ENCODE assay signal across 8 mouse cellular contexts in genomic region chr3:129970529-129971515, GRCm38 (mm10). TPM values are rescaled to one million over a fixed set of nuclear protein-coding genes. Genes with fewer than 3 reads are reported as not detected.
A peak's percentile ranks its signal among the peaks of the same experiment; 100 is the strongest.
DNase-seq lines count a peak whose midpoint lies in the region; TF ChIP-seq lines count a peak whose summit lies in the region.

No protein-coding gene starts in this region.

- no peaks in the 10 kb centered on the region for H3K36me3 ChIP-seq in megakaryocyte, embryonic 14.5 days (replicated peaks; ENCODE audit: low read length)

- intact Hi-C loops in left cerebral cortex, adult 2 months (cut with DNase I): no loop called here
- intact Hi-C loops in heart, postnatal 10 days (cut with DNase I): no loop called here

- no peak for DNase-seq in left cerebral cortex, adult 2 months (ENCODE audit: extremely low spot score in 1 of 2, low spot score in 2 of 2)
- no peak for DNase-seq in left cerebral cortex, adult 9 months (ENCODE audit: low spot score in 2 of 2)
- peak; percentile 40 for DNase-seq in embryo, embryonic 9.5 days (ENCODE audit: extremely low spot score)
- peak; percentile 30 to 39 for DNase-seq in heart, postnatal 10 days
- DNase-seq in layer of hippocampus, adult 8-10 months (ENCODE audit: low spot score in 2 of 2): peak; percentile 32 to 48
- DNase-seq in telencephalon, adult 2 months (ENCODE audit: low read depth, low spot score): peak; percentile 32
- DNase-seq in cerebellum, adult 11 months: no peak

- H3K27me3 ChIP-seq in megakaryocyte, embryonic 14.5 days (replicated peaks): peaks cover 36% of the 10 kb centered on the region

- no peak for TF ChIP-seq CTCF in left cerebral cortex, adult 2 months (IDR thresholded peaks at IDR 0.05)

- peak overlapping the region; percentile 55; the same call in 1 of the 2 replicates for H3K4me3 ChIP-seq in left cerebral cortex, adult 2 months
- peak overlapping the region; percentile 85 for H3K4me3 ChIP-seq in megakaryocyte, embryonic 14.5 days (replicated peaks)

- peaks cover 17% of the 10 kb centered on the region for H3K4me1 ChIP-seq in megakaryocyte, embryonic 14.5 days

- H3K9me3 ChIP-seq in megakaryocyte, embryonic 14.5 days: peaks cover 5% of the 10 kb centered on the region

- no peak overlapping the region for H3K27ac ChIP-seq in left cerebral cortex, adult 2 months

RNA-seq across cellular contexts. Expression of gene Mcub, which starts 0.8 kb away (rescaled TPM):
- total RNA-seq in left cerebral cortex, adult 2 months (2021): 1 to 10 TPM; 1.2 to 1.4 TPM
- 1 to 10 TPM; 1.1 to 1.4 TPM for total RNA-seq in heart, postnatal 10 days (2021)
- total RNA-seq in layer of hippocampus, adult 8-10 months (2022): 1 to 10 TPM; 1.8 to 5.1 (median 2.6) TPM
- 0.12 TPM in 1 of 2 replicates, not detected in the other for polyA plus RNA-seq in megakaryocyte, embryonic 14.5 days (2012; ENCODE audit: insufficient read depth, low replicate concordance)

Comparison
In these comparisons a context has a peak if more than half of its experiments do, and no peak if none do; other contexts are left out.
1. DNase-seq: peak in embryo, embryonic 9.5 days (single experiment), heart, postnatal 10 days (2 of 2), layer of hippocampus, adult 8-10 months (2 of 2) and telencephalon, adult 2 months (single experiment); none in left cerebral cortex, adult 2 months (0 of 2), left cerebral cortex, adult 9 months (0 of 2) and cerebellum, adult 11 months (single experiment).